Mouse (Mus musculus): ENCODE results near the gene Snx32. TPM values are rescaled to one million over a fixed set of nuclear protein-coding genes. Genes with fewer than 3 reads are reported as not detected.
A peak's percentile ranks its signal among the peaks of the same experiment; 100 is the strongest.

Gene Snx32
- polyA plus RNA-seq, 1 experiment from 2014 or later: 81.1 TPM

GRCm38 (mm10) chr19:5530138-5530524 lies 19.8 kb upstream of the Snx32 start:
- Histone ChIP-seq H3K36me3 (no peaks in the 10 kb centered on the region), H3K4me2 (no peak overlapping the region; the same call in 1 of the 2 replicates), H3K27me3 (peaks cover 56% of the 10 kb centered on the region), H3K27ac (no peak overlapping the region), H3K4me1 (replicated peaks) (peaks cover 17% of the 10 kb centered on the region), H3K9me3 (no peaks in the 10 kb centered on the region), H3K4me3 (no peak overlapping the region), H3K9ac (no peak overlapping the region)
- 21% methylated on average over 7 of the region's 7 CpGs for WGBS
- no peak for ATAC-seq (ENCODE audit: low FRiP score)

- H3K4me3 ChIP-seq: no peak overlapping the region
- H3K9me3 ChIP-seq: no peaks in the 10 kb centered on the region
- H3K4me1 ChIP-seq (replicated peaks): peaks cover 17% of the 10 kb centered on the region
- no peak overlapping the region for H3K9ac ChIP-seq
- ATAC-seq (ENCODE audit: low FRiP score): peak; percentile 88
- peaks cover 51% of the 10 kb centered on the region for H3K27me3 ChIP-seq
- no peaks in the 10 kb centered on the region for H3K36me3 ChIP-seq
- no peak overlapping the region for H3K27ac ChIP-seq
- 12% methylated on average over 20 of the region's 20 CpGs for WGBS
- peak overlapping the region; percentile 32 for H3K4me2 ChIP-seq
Observed at GRCm38 (mm10) chr19:5529325-5530137, 19.2 kb upstream of the Snx32 start.

GRCm38 (mm10) chr19:5525204-5525603 lies 14.9 kb upstream of the Snx32 start:
- Histone ChIP-seq H3K36me3 (no peaks in the 10 kb centered on the region), H3K4me3 (no peak overlapping the region), H3K4me2 (no peak overlapping the region), H3K9ac (no peak overlapping the region), H3K9me3 (no peaks in the 10 kb centered on the region), H3K27ac (no peak overlapping the region), H3K27me3 (peaks cover 12% of the 10 kb centered on the region; the same call in 1 of the 2 replicates), H3K4me1 (replicated peaks) (peaks cover 13% of the 10 kb centered on the region)
- WGBS: 74% methylated on average over 5 of the region's 5 CpGs
- no peak for ATAC-seq (ENCODE audit: low FRiP score)

GRCm38 (mm10) chr19:5518721-5519120 lies 8.4 kb upstream of the Snx32 start:
- Histone ChIP-seq H3K9me3 (no peaks in the 10 kb centered on the region), H3K27me3 (no peaks in the 10 kb centered on the region), H3K4me1 (replicated peaks) (no peaks in the 10 kb centered on the region; the same call in 1 of the 2 replicates), H3K4me2 (no peak overlapping the region), H3K36me3 (no peaks in the 10 kb centered on the region), H3K4me3 (no peak overlapping the region), H3K9ac (no peak overlapping the region), H3K27ac (no peak overlapping the region)
- 88% methylated on average over 3 of the region's 3 CpGs for WGBS
- no peak for ATAC-seq (ENCODE audit: low FRiP score)

GRCm38 (mm10) chr19:5516906-5517505 lies 6.7 kb upstream of the Snx32 start:
- no peak overlapping the region for H3K9ac ChIP-seq
- peaks cover 7% of the 10 kb centered on the region for H3K4me1 ChIP-seq (replicated peaks)
- no peak for ATAC-seq (ENCODE audit: low FRiP score)
- H3K27me3 ChIP-seq: no peaks in the 10 kb centered on the region
- H3K27ac ChIP-seq: no peak overlapping the region
- no peaks in the 10 kb centered on the region for H3K36me3 ChIP-seq
- 80% methylated on average over 8 of the region's 8 CpGs for WGBS
- no peaks in the 10 kb centered on the region for H3K9me3 ChIP-seq
- H3K4me2 ChIP-seq: no peak overlapping the region
- H3K4me3 ChIP-seq: no peak overlapping the region

- H3K4me3 ChIP-seq: no peak overlapping the region
- no peaks in the 10 kb centered on the region for H3K9me3 ChIP-seq
- no peak overlapping the region for H3K27ac ChIP-seq
- H3K27me3 ChIP-seq: no peaks in the 10 kb centered on the region
- no peak for ATAC-seq (ENCODE audit: low FRiP score)
- WGBS: 72% methylated on average over 7 of the region's 7 CpGs
- H3K4me2 ChIP-seq: no peak overlapping the region
- no peak overlapping the region for H3K9ac ChIP-seq
- H3K36me3 ChIP-seq: no peaks in the 10 kb centered on the region
- H3K4me1 ChIP-seq (replicated peaks): peaks cover 16% of the 10 kb centered on the region
Observed at GRCm38 (mm10) chr19:5515840-5516777, 5.8 kb upstream of the Snx32 start.

- WGBS: 86% methylated on average over 3 of the region's 3 CpGs
- H3K4me2 ChIP-seq: no peak overlapping the region
- H3K4me1 ChIP-seq (replicated peaks): peaks cover 32% of the 10 kb centered on the region
- no peak overlapping the region for H3K9ac ChIP-seq
- no peaks in the 10 kb centered on the region for H3K36me3 ChIP-seq
- no peak overlapping the region for H3K27ac ChIP-seq
- no peaks in the 10 kb centered on the region for H3K27me3 ChIP-seq
- no peak for ATAC-seq (ENCODE audit: low FRiP score)
- no peaks in the 10 kb centered on the region for H3K9me3 ChIP-seq
- H3K4me3 ChIP-seq: no peak overlapping the region
Observed at GRCm38 (mm10) chr19:5513005-5513349, 2.6 kb upstream of the Snx32 start.

- ATAC-seq (ENCODE audit: low FRiP score): no peak
- peaks cover 32% of the 10 kb centered on the region for H3K4me1 ChIP-seq (replicated peaks)
- no peak overlapping the region for H3K27ac ChIP-seq
- no peak overlapping the region for H3K4me3 ChIP-seq
- H3K36me3 ChIP-seq: no peaks in the 10 kb centered on the region
- no peaks in the 10 kb centered on the region for H3K9me3 ChIP-seq
- no peak overlapping the region for H3K9ac ChIP-seq
- H3K4me2 ChIP-seq: no peak overlapping the region
- no peaks in the 10 kb centered on the region for H3K27me3 ChIP-seq
- WGBS: 85% methylated on average over 12 of the region's 12 CpGs
Observed at GRCm38 (mm10) chr19:5512091-5513004, 2.0 kb upstream of the Snx32 start.

GRCm38 (mm10) chr19:5511074-5511632 lies 815 bp upstream of the Snx32 start:
- ATAC-seq (ENCODE audit: low FRiP score): no peak
- peak overlapping the region; percentile 53 for H3K4me3 ChIP-seq
- H3K9ac ChIP-seq: peak overlapping the region; percentile 70
- H3K4me2 ChIP-seq: peak overlapping the region; percentile 80
- H3K4me1 ChIP-seq (replicated peaks): peaks cover 32% of the 10 kb centered on the region
- 52% methylated on average over 15 of the region's 15 CpGs for WGBS
- H3K9me3 ChIP-seq: no peaks in the 10 kb centered on the region
- 0 out of 2 replicates have a peak overlapping the region, but pooled peaks have one; percentile 44 for H3K27ac ChIP-seq
- no peaks in the 10 kb centered on the region for H3K36me3 ChIP-seq
- no peaks in the 10 kb centered on the region for H3K27me3 ChIP-seq

- no peak within 1 kb of the TSS for H3K9ac ChIP-seq
- no peak within 1 kb of the TSS for H3K4me2 ChIP-seq
- ATAC-seq (ENCODE audit: low FRiP score): no peak
- H3K36me3 ChIP-seq: peaks cover 16% of the 10 kb centered on the region
- no peak within 1 kb of the TSS for H3K27ac ChIP-seq
- no peaks in the 10 kb centered on the region for H3K9me3 ChIP-seq
- H3K4me3 ChIP-seq: no peak within 1 kb of the TSS
- H3K27me3 ChIP-seq: no peaks in the 10 kb centered on the region
- no peaks in the 10 kb centered on the region; the same call in 1 of the 2 replicates for H3K4me1 ChIP-seq (replicated peaks)
- WGBS: 53% methylated on average over 17 of the region's 17 CpGs
Observed at GRCm38 (mm10) chr19:5503687-5504086, 6.7 kb downstream of the Snx32 start, which contains the start of gene 1700020D05Rik. Gene 1700020D05Rik (minus strand): TSS chr19:5503787.

- Histone ChIP-seq H3K36me3 (peaks cover 49% of the 10 kb centered on the region), H3K4me3 (no peak overlapping the region), H3K4me2 (no peak overlapping the region), H3K9me3 (no peaks in the 10 kb centered on the region), H3K9ac (no peak overlapping the region), H3K27ac (no peak overlapping the region), H3K27me3 (no peaks in the 10 kb centered on the region), H3K4me1 (replicated peaks) (no peaks in the 10 kb centered on the region; the same call in 1 of the 2 replicates)
- WGBS: 91% methylated on average over 2 of the region's 2 CpGs
- ATAC-seq (ENCODE audit: low FRiP score): no peak
Observed at GRCm38 (mm10) chr19:5500330-5500875, 9.9 kb downstream of the Snx32 start.
